Mouse (Mus musculus) hindlimb bud, embryonic 11.5 days (tissue): Measurements from ENCODE around the gene Nppa.
"Not testable (repeated sequence)": the region's sequence is repeated elsewhere in the genome, so short reads cannot be mapped to it uniquely, and the experiment has no call there.

Experiments used
- DNase-seq: peaks from one replicate; pipeline ENCODE4 v3.0.0-alpha.2; 2012; ENCODE audit warnings: low read depth, low spot score; ENCODE audit errors: extremely low spot score

The Nppa gene

GRCm38 (mm10) chr4:148050396-148050914 lies 49.9 kb downstream of the Nppa start:
- DNase-seq: not testable (repeated sequence)

- DNase-seq: no peak
Observed at GRCm38 (mm10) chr4:148051046-148051776, 50.7 kb downstream of the Nppa start.
